Mouse (Mus musculus): ENCODE measurements around the gene Hoxc11.

Gene Hoxc11

DNA sequence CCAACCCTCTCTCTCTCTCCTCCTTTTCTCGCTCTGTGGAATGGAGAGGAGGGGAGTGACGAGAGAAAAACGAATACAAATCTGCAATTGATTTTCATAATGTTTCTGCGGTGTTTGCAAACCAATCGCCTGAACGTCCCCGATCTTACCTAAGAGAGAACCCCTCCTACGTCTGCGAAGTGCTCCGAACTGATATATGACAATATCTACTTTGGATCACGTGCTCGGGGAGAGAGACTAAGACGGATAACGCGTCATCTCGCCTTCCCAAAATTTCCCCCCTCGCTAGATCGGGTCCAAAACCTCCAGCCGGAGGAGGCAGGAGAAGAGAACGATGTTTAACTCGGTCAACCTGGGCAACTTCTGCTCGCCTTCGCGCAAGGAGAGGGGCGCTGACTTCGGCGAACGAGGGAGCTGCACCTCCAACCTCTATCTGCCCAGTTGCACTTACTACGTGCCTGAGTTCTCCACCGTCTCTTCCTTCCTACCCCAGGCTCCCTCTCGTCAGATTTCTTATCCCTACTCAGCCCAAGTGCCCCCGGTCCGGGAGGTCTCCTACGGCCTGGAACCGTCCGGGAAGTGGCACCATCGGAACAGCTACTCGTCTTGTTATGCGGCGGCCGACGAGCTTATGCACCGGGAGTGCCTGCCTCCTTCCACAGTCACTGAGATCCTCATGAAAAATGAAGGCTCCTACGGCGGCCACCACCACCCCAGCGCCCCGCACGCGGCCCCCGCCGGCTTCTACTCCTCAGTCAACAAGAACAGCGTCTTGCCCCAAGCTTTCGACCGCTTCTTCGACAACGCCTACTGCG is at the start of gene Hoxc11:
Gene Hoxc11 (plus strand): TSS at position 236 of the 815 bp plus-strand sequence.
- DNase-seq (ENCODE audit: low spot score in 2 of 2): no peak

DNA sequence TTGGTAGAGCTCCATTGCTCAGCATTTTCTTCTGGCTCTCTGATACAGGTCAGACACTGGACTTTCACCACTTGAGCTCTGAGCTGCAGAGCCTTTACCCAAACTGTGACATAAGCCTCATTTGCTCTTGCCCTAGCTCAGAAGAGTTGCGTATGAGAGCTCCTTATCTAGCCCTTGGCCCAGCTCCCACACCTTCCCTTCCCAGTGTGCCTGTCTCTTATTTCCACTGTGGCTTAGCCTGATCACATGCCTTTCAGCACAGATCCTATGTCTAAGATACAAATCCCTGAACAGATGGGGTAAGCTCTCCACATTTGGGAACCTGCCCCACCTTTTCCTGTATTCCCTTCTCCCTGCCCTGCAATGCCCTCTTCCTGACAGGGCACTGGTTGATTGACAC is 49.3 kb upstream of the Hoxc11 start:
- DNase-seq (ENCODE audit: low spot score in 2 of 2): no peak

- no peak for DNase-seq (ENCODE audit: low spot score in 2 of 2)
Observed at GRCm38 (mm10) chr15:102909536-102909935, 44.7 kb upstream of the Hoxc11 start.

GRCm38 (mm10) chr15:102910038-102910437 is 44.2 kb upstream of the Hoxc11 start:
- no peak for DNase-seq (ENCODE audit: low spot score in 2 of 2)

GRCm38 (mm10) chr15:102910496-102911095 is 43.6 kb upstream of the Hoxc11 start:
- DNase-seq (ENCODE audit: low spot score in 2 of 2): no peak

DNA sequence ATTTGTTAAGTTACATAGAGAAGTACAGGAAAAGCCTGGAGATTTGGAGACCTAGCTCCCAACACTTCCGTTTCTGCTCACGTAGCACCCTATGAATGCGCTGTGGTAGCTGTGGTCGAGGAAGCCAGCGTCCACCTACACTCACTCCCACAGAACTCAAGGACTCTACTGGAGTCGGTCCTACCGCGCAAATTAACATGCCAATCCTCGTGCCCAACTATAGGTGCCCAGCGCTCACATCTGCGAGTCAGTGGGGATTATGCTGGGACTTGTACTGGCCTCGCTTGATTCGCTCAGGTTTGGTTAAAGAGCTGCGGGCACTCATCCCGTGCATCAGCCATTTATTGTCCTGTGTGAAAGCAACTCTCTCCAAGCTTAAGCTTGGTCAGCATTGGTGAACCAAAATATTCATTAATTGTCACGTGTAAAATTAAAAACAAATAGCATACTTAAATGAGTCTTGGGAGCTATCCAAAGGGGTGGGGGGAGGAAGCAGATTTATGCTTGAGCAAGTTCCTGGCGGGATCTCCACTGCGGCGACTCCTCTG is 41.1 kb upstream of the Hoxc11 start:
- DNase-seq (ENCODE audit: low spot score in 2 of 2): no peak

GRCm38 (mm10) chr15:102917972-102918572 is 36.2 kb upstream of the Hoxc11 start:
- no peak for DNase-seq (ENCODE audit: low spot score in 2 of 2)

DNA sequence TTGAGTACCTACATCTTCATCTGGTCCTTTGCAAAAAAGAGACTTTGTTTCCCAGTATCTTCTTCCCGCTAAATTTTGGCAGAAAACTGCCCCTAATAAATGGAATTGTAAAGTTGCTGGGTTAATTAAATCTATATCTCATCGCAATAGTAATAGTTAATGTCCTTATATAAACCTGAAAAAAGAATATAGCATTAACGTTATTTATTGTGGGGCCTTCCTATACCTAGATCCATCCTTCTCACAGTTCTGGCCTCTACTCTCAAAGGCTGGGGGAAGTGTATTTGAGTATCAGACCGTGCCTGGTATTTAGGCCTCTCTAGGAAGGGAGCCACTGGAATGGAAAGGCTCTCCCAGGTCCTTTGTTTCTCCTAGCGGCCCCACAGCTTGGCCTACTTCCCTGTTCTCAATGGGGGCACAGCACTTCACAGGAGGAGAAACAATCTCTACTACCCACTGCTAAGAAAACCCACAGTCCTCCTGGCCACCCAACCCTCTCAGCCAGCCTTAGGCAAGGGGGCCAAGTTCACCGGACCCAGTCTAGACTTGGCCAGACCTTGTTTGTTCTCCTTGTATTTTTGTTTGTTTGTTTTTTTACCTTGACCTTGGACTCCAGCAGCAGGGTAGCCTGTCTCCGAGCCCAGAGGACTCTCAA is 35.5 kb upstream of the Hoxc11 start:
- no peak for DNase-seq (ENCODE audit: low spot score in 2 of 2)

GRCm38 (mm10) chr15:102919336-102920180 is 34.7 kb upstream of the Hoxc11 start:
- DNase-seq (ENCODE audit: low spot score in 2 of 2): no peak

DNA sequence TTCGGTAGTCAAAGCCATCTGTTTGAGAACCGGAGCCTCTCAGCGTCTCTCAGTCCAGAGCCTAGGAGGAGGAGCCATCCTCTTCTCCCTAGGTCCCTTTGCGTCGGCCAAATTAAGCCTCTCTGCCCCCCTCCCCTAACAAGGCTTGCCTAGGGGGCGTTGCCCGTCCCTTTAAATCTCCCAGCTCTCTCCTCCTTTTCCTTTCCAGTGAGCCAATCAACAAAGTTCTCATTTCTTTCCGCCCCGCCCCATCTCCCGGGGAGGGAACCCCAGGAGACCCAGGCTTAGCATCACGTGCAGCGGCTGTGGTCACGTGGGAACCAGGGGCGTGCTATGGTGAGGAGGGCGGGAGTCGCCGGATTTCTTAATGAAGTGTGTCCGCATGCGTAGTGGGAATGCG is 33.6 kb upstream of the Hoxc11 start:
- DNase-seq (ENCODE audit: low spot score in 2 of 2): no peak

DNA sequence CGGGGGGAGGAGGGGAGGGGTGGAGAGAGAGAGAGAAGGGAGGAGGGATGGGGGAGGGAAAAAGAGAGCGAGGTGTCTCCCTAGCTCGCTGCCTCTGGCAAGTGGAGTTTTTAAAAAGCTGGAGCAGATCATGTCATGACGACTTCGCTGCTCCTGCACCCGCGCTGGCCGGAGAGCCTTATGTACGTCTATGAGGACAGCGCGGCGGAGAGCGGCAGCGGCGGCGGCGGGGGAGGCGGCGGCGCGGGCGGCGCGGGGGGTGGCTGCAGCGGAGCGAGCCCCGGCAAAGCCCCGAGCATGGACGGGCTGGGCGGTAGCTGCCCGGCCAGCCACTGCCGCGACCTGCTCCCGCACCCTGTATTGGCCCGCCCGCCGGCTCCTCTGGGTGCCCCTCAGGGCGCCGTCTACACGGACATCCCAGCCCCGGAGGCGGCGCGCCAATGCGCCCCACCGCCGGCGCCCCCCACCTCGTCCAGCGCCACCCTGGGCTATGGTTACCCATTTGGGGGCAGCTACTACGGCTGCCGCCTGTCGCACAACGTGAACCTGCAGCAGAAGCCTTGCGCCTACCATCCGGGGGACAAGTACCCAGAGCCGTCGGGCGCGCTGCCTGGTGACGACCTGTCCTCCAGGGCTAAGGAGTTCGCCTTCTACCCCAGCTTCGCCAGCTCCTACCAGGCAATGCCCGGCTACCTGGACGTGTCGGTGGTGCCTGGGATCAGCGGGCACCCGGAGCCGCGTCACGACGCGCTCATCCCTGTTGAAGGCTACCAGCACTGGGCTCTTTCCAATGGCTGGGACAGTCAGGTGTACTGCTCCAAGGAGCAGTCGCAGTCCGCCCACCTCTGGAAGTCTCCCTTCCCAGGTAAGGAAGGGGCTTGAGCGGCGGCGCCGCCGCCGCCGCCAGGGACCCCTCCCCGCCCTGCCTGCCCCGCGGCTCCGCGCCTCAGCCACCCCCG is 32.9 kb upstream of the Hoxc11 start, which contains the start of gene Hoxc13:
Gene Hoxc13 (plus strand): TSS at position 51 of the 959 bp plus-strand sequence.
- no peak for DNase-seq (ENCODE audit: low spot score in 2 of 2)

DNA sequence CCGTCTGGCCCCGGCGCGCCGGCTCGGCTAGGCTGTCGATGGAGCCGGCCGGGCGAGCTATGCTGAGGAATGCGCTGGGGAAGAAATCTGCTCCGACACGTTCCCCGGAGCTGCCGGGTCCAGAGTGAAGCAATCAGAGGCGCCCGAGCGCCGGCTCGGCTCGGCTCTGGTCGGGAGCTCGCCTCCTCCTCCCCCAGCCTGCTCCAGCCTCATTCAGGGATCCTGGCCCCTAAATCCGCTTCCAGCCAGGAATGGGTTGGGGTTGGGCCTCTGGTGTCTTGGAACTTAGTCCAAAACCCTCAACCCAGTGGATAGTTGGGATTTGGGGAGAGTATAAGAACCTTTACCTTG is 32.2 kb upstream of the Hoxc11 start:
- no peak for DNase-seq (ENCODE audit: low spot score in 2 of 2)

- no peak for DNase-seq (ENCODE audit: low spot score in 2 of 2)
Observed at GRCm38 (mm10) chr15:102922636-102923500, 31.4 kb upstream of the Hoxc11 start.

DNA sequence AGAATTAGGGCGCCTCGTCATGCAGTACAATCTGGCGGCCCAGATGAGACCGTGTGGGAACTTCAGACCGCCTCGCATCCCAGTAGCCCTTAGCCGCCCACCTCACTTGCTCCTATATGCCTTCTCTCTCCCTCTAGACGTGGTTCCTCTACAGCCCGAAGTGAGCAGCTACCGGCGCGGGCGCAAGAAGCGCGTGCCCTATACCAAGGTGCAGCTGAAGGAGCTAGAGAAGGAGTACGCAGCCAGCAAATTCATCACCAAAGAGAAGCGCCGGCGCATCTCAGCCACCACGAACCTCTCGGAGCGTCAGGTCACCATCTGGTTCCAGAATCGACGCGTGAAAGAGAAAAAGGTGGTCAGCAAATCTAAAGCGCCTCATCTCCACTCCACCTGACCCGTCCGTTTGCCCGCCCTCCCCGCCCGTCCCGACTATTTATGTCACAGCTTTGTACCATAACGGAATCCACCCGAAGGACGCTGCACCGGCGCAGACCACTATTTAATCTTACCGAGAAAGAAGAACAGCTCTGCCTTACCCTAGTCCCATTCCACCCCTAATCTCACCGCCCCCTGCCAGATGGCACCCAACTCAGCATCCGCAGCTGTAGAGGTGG is 27.1 kb upstream of the Hoxc11 start:
- DNase-seq (ENCODE audit: low spot score in 2 of 2): no peak

- no peak for DNase-seq (ENCODE audit: low spot score in 2 of 2)
Observed at GRCm38 (mm10) chr15:102931706-102932358, 22.4 kb upstream of the Hoxc11 start.

- no peak for DNase-seq (ENCODE audit: low spot score in 2 of 2)
Observed at GRCm38 (mm10) chr15:102934438-102934837, 19.8 kb upstream of the Hoxc11 start.

GRCm38 (mm10) chr15:102934897-102935296 is 19.3 kb upstream of the Hoxc11 start:
- DNase-seq (ENCODE audit: low spot score in 2 of 2): no peak
